Mouse (Mus musculus): ENCODE data around the gene Fbxo47. TPM values are rescaled to one million over a fixed set of nuclear protein-coding genes. Genes with fewer than 3 reads are reported as not detected.

The Fbxo47 gene
- total RNA-seq (2021), result 1 to 10 TPM; 1.2 to 1.8 TPM
- long read RNA-seq, experiment 1, partial matches to known transcripts, result 0 of 8 reads
- long read RNA-seq, experiment 1, other reads (novel, unspliced or antisense), result 8 of 8 reads
- long read RNA-seq, experiment 2, partial matches to known transcripts, result 0 of 12 reads
- long read RNA-seq, experiment 2, other reads (novel, unspliced or antisense), result 12 of 12 reads

GRCm38 (mm10) chr11:97883918-97884600, at the start of gene Fbxo47:
TSS of gene Fbxo47 (minus strand) at chr11:97884154.
- H3K27ac ChIP-seq, result peak within 1 kb of the TSS; percentile 78
- peak; percentile 87 for TF ChIP-seq CTCF (conservative IDR thresholded peaks at IDR 0.05)
- H3K4me3 ChIP-seq, result peak within 1 kb of the TSS; percentile 58
- peak; percentile 95 to 98 for DNase-seq (ENCODE audit: low spot score in 2 of 2)

GRCm38 (mm10) chr11:97933553-97933952, 49.6 kb upstream of the Fbxo47 start:
- H3K27ac ChIP-seq, result no peak overlapping the region
- DNase-seq (ENCODE audit: low spot score in 2 of 2), result no peak
- no peak for TF ChIP-seq CTCF (conservative IDR thresholded peaks at IDR 0.05)
- no peak overlapping the region for H3K4me3 ChIP-seq

- Histone ChIP-seq H3K27ac (no peak overlapping the region), H3K4me3 (no peak overlapping the region)
- DNase-seq (ENCODE audit: low spot score in 2 of 2), result no peak
- no peak for TF ChIP-seq CTCF (conservative IDR thresholded peaks at IDR 0.05)
Observed at GRCm38 (mm10) chr11:97928905-97929304, 45.0 kb upstream of the Fbxo47 start.

DNA sequence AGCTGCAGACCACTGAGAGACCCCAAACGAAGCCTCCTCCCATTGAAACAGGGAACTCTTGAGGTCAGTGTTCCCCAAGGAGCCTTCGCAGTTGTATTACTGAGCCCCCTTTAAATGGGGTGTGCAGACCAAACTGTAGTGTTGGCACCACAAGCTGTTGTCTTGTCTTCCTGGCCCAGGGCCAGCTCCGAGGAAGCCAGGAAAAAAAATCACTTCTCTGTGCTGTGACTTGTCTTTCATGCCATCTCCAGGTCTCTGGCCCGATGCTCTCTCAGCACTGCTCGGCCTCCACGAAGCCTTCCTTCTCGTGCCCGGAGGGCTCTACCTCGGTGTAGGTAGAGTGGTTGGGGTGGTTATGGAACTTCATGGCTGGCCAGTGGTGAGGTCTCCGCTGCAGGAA, 40.3 kb upstream of the Fbxo47 start:
- Histone ChIP-seq H3K27ac (no peak overlapping the region), H3K4me3 (no peak overlapping the region)
- DNase-seq (ENCODE audit: low spot score in 2 of 2), result no peak
- no peak for TF ChIP-seq CTCF (conservative IDR thresholded peaks at IDR 0.05)

DNA sequence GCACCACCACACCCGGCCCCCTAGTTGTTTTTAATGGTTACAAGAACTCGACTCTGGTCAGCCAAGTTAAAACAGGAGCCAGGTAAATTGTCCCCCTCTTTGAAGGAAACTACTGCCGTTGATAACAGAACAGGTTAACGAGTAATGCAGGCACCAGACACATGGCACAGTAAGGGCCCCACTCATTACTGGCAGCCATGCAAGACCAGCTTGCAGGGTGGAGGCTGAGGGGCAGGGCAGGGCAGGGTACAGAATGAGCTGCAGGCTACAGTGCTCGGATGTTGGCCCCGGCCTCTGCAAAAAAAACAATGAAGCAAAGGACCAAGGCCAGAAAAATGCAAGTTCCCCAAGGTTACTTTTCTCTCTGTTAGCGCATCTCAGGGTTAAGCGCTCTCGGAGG, 39.7 kb upstream of the Fbxo47 start:
- no peak for TF ChIP-seq CTCF (conservative IDR thresholded peaks at IDR 0.05)
- DNase-seq (ENCODE audit: low spot score in 2 of 2), result no peak

GRCm38 (mm10) chr11:97915974-97916503, 32.1 kb upstream of the Fbxo47 start:
- Histone ChIP-seq H3K27ac (no peak overlapping the region), H3K4me3 (no peak overlapping the region)
- DNase-seq (ENCODE audit: low spot score in 2 of 2), result no peak
- TF ChIP-seq CTCF (conservative IDR thresholded peaks at IDR 0.05), result no peak

More for the DNA sequence above, 39.7 kb upstream of the Fbxo47 start:
- Histone ChIP-seq H3K27ac (no peak overlapping the region), H3K4me3 (no peak overlapping the region)

DNA sequence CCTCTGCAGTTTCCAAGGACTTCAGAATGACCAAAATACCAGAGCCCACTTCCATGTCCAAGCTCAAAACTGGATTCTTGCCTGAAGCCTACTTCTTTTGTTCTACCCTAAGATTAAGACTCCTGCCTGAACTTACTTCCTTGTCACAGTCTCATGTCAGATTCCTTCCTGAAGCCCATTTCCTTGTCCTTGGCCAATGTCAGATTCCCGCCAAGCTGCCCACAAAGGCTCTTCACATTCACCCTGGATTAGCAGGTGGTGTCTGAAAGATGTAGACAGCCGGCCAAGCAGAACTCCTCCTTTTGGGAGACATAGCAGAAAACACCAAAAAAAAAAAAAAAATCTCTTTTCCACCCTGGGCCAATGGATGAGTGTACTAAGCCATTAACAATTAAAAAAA, 31.5 kb upstream of the Fbxo47 start:
- Histone ChIP-seq H3K4me3 (no peak overlapping the region), H3K27ac (no peak overlapping the region)
- no peak for DNase-seq (ENCODE audit: low spot score in 2 of 2)
- no peak for TF ChIP-seq CTCF (conservative IDR thresholded peaks at IDR 0.05)

DNA sequence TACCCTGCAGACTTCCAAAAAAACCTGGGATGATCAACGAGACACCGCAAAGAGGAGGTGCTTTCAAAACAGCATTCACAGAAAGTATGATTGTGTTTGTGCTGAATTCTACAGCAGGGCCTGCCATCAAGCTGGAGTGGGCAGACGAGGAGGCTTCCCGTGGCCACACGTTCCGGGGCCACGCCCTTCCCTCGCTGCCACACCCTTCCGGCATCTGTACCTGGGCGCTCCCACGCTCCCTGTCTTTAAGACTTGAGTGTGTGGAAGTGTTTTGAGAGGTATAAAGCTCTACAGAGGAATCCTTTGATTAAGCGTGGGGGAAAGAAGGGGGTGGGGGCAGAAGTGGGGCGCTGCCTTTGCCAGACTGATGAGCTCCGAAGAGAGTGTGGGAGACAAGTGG, 29.2 kb upstream of the Fbxo47 start:
- no peak for DNase-seq (ENCODE audit: low spot score in 2 of 2)
- no peak for TF ChIP-seq CTCF (conservative IDR thresholded peaks at IDR 0.05)
- Histone ChIP-seq H3K27ac (no peak overlapping the region), H3K4me3 (no peak overlapping the region)

DNA sequence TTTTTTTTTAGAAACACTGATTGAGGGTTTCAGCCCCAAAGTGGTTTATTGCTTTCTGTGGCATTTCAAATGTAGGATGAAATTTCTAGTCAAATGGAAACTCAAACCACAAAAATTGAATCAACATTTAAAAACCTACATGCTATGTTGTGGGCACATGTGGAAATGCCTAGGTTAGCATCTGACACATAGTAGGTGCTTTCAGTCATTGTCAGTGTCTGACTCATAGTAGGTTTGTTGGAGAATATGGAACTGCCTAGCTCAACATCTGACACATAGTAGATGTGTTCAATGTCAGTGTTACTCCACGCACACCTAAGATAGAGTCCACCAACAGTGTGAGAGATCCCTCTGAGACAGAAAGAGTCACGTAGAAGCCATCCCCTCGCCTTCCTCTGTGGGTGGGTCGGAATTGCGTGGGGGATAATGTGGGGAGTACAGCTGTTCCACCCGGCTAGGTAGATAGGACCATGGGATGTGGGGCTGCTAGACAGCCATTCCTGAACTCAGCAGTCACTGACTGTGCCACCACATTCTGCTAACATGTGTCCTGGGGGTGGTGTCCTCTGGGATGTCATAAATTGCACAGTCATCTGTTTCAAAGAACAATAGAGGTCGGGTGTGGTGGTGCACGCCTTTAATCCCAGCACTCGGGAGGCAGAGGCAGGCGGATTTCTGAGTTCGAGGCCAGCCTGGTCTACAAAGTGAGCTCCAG, 24.8 kb upstream of the Fbxo47 start:
- Histone ChIP-seq H3K4me3 (no peak overlapping the region), H3K27ac (no peak overlapping the region)
- TF ChIP-seq CTCF (conservative IDR thresholded peaks at IDR 0.05), result no peak
- DNase-seq (ENCODE audit: low spot score in 2 of 2), result no peak

GRCm38 (mm10) chr11:97907935-97908334, 24.0 kb upstream of the Fbxo47 start:
- Histone ChIP-seq H3K27ac (no peak overlapping the region), H3K4me3 (no peak overlapping the region)
- no peak for DNase-seq (ENCODE audit: low spot score in 2 of 2)
- TF ChIP-seq CTCF (conservative IDR thresholded peaks at IDR 0.05), result no peak

GRCm38 (mm10) chr11:97906905-97907304, 23.0 kb upstream of the Fbxo47 start:
- no peak for DNase-seq (ENCODE audit: low spot score in 2 of 2)
- no peak for TF ChIP-seq CTCF (conservative IDR thresholded peaks at IDR 0.05)
- Histone ChIP-seq H3K4me3 (no peak overlapping the region), H3K27ac (no peak overlapping the region)

GRCm38 (mm10) chr11:97905941-97906340, 22.0 kb upstream of the Fbxo47 start:
- no peak for TF ChIP-seq CTCF (conservative IDR thresholded peaks at IDR 0.05)
- DNase-seq (ENCODE audit: low spot score in 2 of 2), result no peak
- H3K4me3 ChIP-seq, result no peak overlapping the region
- no peak overlapping the region for H3K27ac ChIP-seq

DNA sequence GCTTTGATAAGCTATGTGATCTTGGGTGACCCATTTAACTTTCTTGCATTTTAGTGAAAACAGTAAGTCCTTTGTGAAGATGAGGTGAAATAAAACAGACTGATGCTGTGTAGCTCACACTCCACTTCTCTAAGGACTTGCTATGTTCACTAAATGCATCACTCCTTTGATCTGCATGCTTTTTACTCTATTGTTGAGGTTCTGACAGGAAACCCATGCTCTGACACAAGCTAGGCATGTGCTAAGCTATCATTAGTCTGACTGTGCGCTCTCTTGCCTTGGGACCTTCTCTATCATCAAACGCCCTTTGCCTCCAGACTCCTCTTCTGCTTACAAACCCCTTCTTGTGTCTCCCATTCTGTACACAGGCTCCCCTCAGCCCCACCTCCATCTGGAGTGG, 21.6 kb upstream of the Fbxo47 start:
- DNase-seq (ENCODE audit: low spot score in 2 of 2), result no peak
- Histone ChIP-seq H3K4me3 (no peak overlapping the region), H3K27ac (no peak overlapping the region)
- no peak for TF ChIP-seq CTCF (conservative IDR thresholded peaks at IDR 0.05)
